ENCODE assay signal across 11 mouse cellular contexts in genomic region chr9:45877928-45878327, GRCm38 (mm10). TPM values are rescaled to one million over a fixed set of nuclear protein-coding genes. Genes with fewer than 3 reads are reported as not detected.
DNase-seq lines count a peak whose midpoint lies in the region; ATAC-seq and TF ChIP-seq lines count a peak whose summit lies in the region.
"Had no signal": no experiment of that assay in that cellular context is flagged by ENCODE, and none has a peak within 500 bp of the region (broad histone marks: within the 10 kb centered on the region; RNA-seq: fewer than 3 reads in every experiment).

No protein-coding gene starts in this region.

- no peak for TF ChIP-seq POLR2A in liver, adult 2 months (IDR thresholded peaks at IDR 0.05; ENCODE audit: extremely low read depth, insufficient read depth, low read length)

- no peak overlapping the region for H3K4me3 ChIP-seq in liver, adult 2 months (ENCODE audit: insufficient read depth, low read depth, low read length)
- no peak overlapping the region for H3K4me3 ChIP-seq in liver, embryonic 11.5 days (ENCODE audit: low read depth, low read length)
- H3K4me3 ChIP-seq: heart, embryonic 15.5 days had no signal

- no peak for ATAC-seq in liver, embryonic 11.5 days (replicated peaks; ENCODE audit: low FRiP score)

- H3K9ac ChIP-seq in liver, adult 2 months (ENCODE audit: low read depth, low read length): no peak overlapping the region
- H3K9ac ChIP-seq in liver, embryonic 11.5 days (ENCODE audit: low read depth, low read length): no peak overlapping the region
- H3K9ac ChIP-seq: heart, embryonic 15.5 days had no signal

- no peak for TF ChIP-seq CTCF in liver, adult 2 months (IDR thresholded peaks at IDR 0.05; ENCODE audit: low read depth, low read length)

- peaks cover 47% of the 10 kb centered on the region for H3K36me3 ChIP-seq in liver, adult 2 months (ENCODE audit: control insufficient read depth, insufficient read depth, low read length)
- peaks cover 5% of the 10 kb centered on the region; the same call in 1 of the 2 replicates for H3K36me3 ChIP-seq in liver, embryonic 11.5 days (ENCODE audit: control insufficient read depth, insufficient read depth, low read length)

- no peaks in the 10 kb centered on the region for H3K9me3 ChIP-seq in liver, embryonic 11.5 days (ENCODE audit: control insufficient read depth, low read length)
- H3K9me3 ChIP-seq: heart, embryonic 15.5 days had no signal

- DNase-seq in cerebellum, postnatal 10 days: peak; percentile 35 to 47
- no peak for DNase-seq in cerebellum, adult 9-10 months
- peak; percentile 33 for DNase-seq in liver, adult 2 months (ENCODE audit: extremely low read depth, low read depth, low spot score)
- no peak for DNase-seq in liver, embryonic 11.5 days (ENCODE audit: low spot score)
- DNase-seq in fibroblast of lung, adult 2 months (ENCODE audit: low read depth): peak; percentile 38
- peak; percentile 88 for DNase-seq in lung, postnatal 36 days
- no peak for DNase-seq in layer of hippocampus, postnatal 14 days (ENCODE audit: low spot score in 2 of 2)
- DNase-seq in right cerebral cortex, adult 18-20 months: no peak
- DNase-seq: cerebellum, adult 18-20 months had no signal

- no peak overlapping the region for H3K27ac ChIP-seq in liver, adult 2 months (replicated peaks; ENCODE audit: insufficient read depth, low read depth, low read length)
- H3K27ac ChIP-seq in liver, embryonic 11.5 days (ENCODE audit: low read depth, low read length): no peak overlapping the region
- H3K27ac ChIP-seq: heart, embryonic 15.5 days; macrophage had no signal

- H3K27me3 ChIP-seq in liver, adult 2 months (ENCODE audit: control insufficient read depth, insufficient read depth, low read length): no peaks in the 10 kb centered on the region
- H3K27me3 ChIP-seq in liver, embryonic 11.5 days (replicated peaks; ENCODE audit: control insufficient read depth, insufficient read depth, low read length): no peaks in the 10 kb centered on the region
- H3K27me3 ChIP-seq: heart, embryonic 15.5 days had no signal

- no peaks in the 10 kb centered on the region for H3K4me1 ChIP-seq in liver, adult 2 months (ENCODE audit: control insufficient read depth, insufficient read depth, low read length)
- H3K4me1 ChIP-seq in liver, embryonic 11.5 days (replicated peaks; ENCODE audit: control insufficient read depth, insufficient read depth, low read length): no peaks in the 10 kb centered on the region
- H3K4me1 ChIP-seq: heart, embryonic 15.5 days had no signal

- 71% methylated on average over 2 of the region's 2 CpGs for WGBS in liver, adult 2 months
- WGBS in liver, embryonic 11.5 days: 72% methylated on average over 2 of the region's 2 CpGs

- H3K79me2 ChIP-seq in liver, adult 2 months (ENCODE audit: control insufficient read depth, insufficient read depth, low read length): no peaks in the 10 kb centered on the region; the same call in 1 of the 2 replicates

- H3K4me2 ChIP-seq in liver, embryonic 11.5 days: no peak overlapping the region
- H3K4me2 ChIP-seq: heart, embryonic 15.5 days had no signal

RNA-seq across cellular contexts. Expression of gene Pcsk7, which starts 28.4 kb away (rescaled TPM):
- 26.7 and 29.3 TPM in 2 replicates for total RNA-seq in liver, adult 2 months (2014; rRNA removed)
- 19.0 and 27.7 TPM in 2 replicates for polyA plus RNA-seq in liver, adult 2 months (2012; rRNA removed)
- 12.2 and 13.6 TPM in 2 replicates for polyA plus RNA-seq in liver, embryonic 11.5 days (2014; fragmentation: Nextera tagmentation; extraction: Ambion mirVana)
- 10 to 100 TPM; 22.6 to 28.4 TPM for total RNA-seq in layer of hippocampus, postnatal 14 days (2021)

RNA-seq across cellular contexts. Expression of gene Rnf214, which starts 28.8 kb away (rescaled TPM):
- total RNA-seq in liver, adult 2 months (2014; rRNA removed): 16.3 and 18.5 TPM in 2 replicates
- polyA plus RNA-seq in liver, adult 2 months (2012; rRNA removed): 11.2 and 12.4 TPM in 2 replicates
- 33.7 and 37.3 TPM in 2 replicates for polyA plus RNA-seq in liver, embryonic 11.5 days (2014; fragmentation: Nextera tagmentation; extraction: Ambion mirVana)
- total RNA-seq in layer of hippocampus, postnatal 14 days (2021): 10 to 100 TPM; 67.0 to 67.2 TPM

RNA-seq across cellular contexts. Expression of gene Bace1, which starts 39.5 kb away (rescaled TPM):
- total RNA-seq in liver, adult 2 months (2014; rRNA removed): 7.6 and 9.9 TPM in 2 replicates
- polyA plus RNA-seq in liver, adult 2 months (2012; rRNA removed): 23.0 and 24.1 TPM in 2 replicates
- polyA plus RNA-seq in liver, embryonic 11.5 days (2014; fragmentation: Nextera tagmentation; extraction: Ambion mirVana): 12.9 and 14.6 TPM in 2 replicates
- total RNA-seq in layer of hippocampus, postnatal 14 days (2021): 100 to 1,000 TPM in 1 of 2 experiments, 10 to 100 TPM in 1; 96.6 to 101 TPM

RNA-seq across cellular contexts. Expression of gene Cep164, which starts 49.4 kb away (rescaled TPM):
- total RNA-seq in liver, adult 2 months (2014; rRNA removed): 4.1 and 5.0 TPM in 2 replicates
- 7.1 and 8.3 TPM in 2 replicates for polyA plus RNA-seq in liver, adult 2 months (2012; rRNA removed)
- 10.3 and 12.9 TPM in 2 replicates for polyA plus RNA-seq in liver, embryonic 11.5 days (2014; fragmentation: Nextera tagmentation; extraction: Ambion mirVana)
- 10 to 100 TPM; 15.5 to 15.8 TPM for total RNA-seq in layer of hippocampus, postnatal 14 days (2021)

RNA-seq across cellular contexts. Expression of gene Tagln, which starts 57.9 kb away (rescaled TPM):
- 5.3 and 5.4 TPM in 2 replicates for total RNA-seq in liver, adult 2 months (2014; rRNA removed)
- polyA plus RNA-seq in liver, adult 2 months (2012; rRNA removed): 6.3 and 7.2 TPM in 2 replicates
- 17.9 and 24.1 TPM in 2 replicates for polyA plus RNA-seq in liver, embryonic 11.5 days (2014; fragmentation: Nextera tagmentation; extraction: Ambion mirVana)
- total RNA-seq in layer of hippocampus, postnatal 14 days (2021): 10 to 100 TPM; 12.7 to 18.2 TPM

Comparison
In these comparisons a context has a peak if more than half of its experiments do, and no peak if none do; other contexts are left out.
1. DNase-seq: peak in cerebellum, postnatal 10 days (2 of 2), liver, adult 2 months (single experiment), fibroblast of lung, adult 2 months (single experiment) and lung, postnatal 36 days (single experiment); none in cerebellum, adult 9-10 months (single experiment), liver, embryonic 11.5 days (single experiment), layer of hippocampus, postnatal 14 days (0 of 2) and right cerebral cortex, adult 18-20 months (single experiment).